Mouse (Mus musculus) forebrain, embryonic 11.5 days (tissue): ENCODE data around the gene Gm4307. TPM values are rescaled to one million over a fixed set of nuclear protein-coding genes. Genes with fewer than 3 reads are reported as not detected.

Source experiments
- polyA plus RNA-seq: library from polyadenylated mRNA; unstranded; fragments of >200 nt; fragmentation: Nextera tagmentation; extraction: Ambion mirVana; gene quantifications from 2 replicates; pipeline ENCODE4 v1.2.1, GENCODE M21; 2014

Gm4307 gene
- polyA plus RNA-seq, 1 experiment from 2014 or later, result not detected

Other genes starting within 250 kb of the Gm4307 start
- not detected in 2 replicates for gene Gm4301, start 25.7 kb upstream of the Gm4307 start, polyA plus RNA-seq
- not detected in 2 replicates for gene Gm4302, start 20.5 kb upstream of the Gm4307 start, polyA plus RNA-seq
- gene Gm4303, start 15.4 kb upstream of the Gm4307 start, polyA plus RNA-seq, result not detected in 2 replicates
- gene Gm4305, start 10.2 kb upstream of the Gm4307 start, polyA plus RNA-seq, result not detected in 2 replicates
- gene Gm4312, start 21.2 kb downstream of the Gm4307 start, polyA plus RNA-seq, result not detected in 2 replicates
- 23.2 and 27.9 TPM in 2 replicates for gene Tmtc3, start 126.0 kb downstream of the Gm4307 start, polyA plus RNA-seq
- 7.2 and 9.0 TPM in 2 replicates for gene Cep290, start 126.2 kb downstream of the Gm4307 start, polyA plus RNA-seq
- gene 4930430F08Rik, start 229.1 kb downstream of the Gm4307 start, polyA plus RNA-seq, result 9.7 and 12.9 TPM in 2 replicates
- gene 1700017N19Rik, start 229.1 kb downstream of the Gm4307 start, polyA plus RNA-seq, result not detected in 2 replicates